ENCODE assay signal across 9 mouse cellular contexts in the genomic region with DNA sequence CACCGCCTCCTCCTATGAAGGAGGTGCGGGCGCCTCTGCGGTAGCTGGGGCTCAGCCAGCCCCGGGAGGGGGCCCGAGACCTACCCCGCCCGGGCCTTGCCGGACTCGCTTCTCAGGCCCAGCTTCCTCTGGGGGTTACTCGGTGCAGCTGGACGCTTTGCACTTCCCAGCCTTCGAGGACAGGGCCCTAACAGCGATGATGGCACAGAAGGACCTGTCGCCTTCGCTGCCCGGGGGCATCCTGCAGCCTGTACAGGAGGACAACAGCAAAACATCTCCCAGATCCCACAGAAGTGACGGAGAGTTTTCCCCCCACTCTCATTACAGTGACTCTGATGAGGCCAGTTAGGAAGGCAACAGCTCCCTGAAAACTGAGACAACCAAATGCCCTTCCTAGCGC. TPM values are rescaled to one million over a fixed set of nuclear protein-coding genes. Genes with fewer than 3 reads are reported as not detected.
DNase-seq lines count a peak whose midpoint lies in the region; ATAC-seq lines count a peak whose summit lies in the region.
"Had no signal": no experiment of that assay in that cellular context is flagged by ENCODE, and none has a peak within 500 bp of the region (broad histone marks: within the 10 kb centered on the region; RNA-seq: fewer than 3 reads in every experiment).

No protein-coding gene starts in this region.

- peak overlapping the region; percentile 89 for H3K4me2 ChIP-seq in heart, embryonic 11.5 days
- peak overlapping the region; percentile 79 for H3K4me2 ChIP-seq in forebrain, embryonic 15.5 days (replicated peaks)
- 0 out of 2 replicates have a peak overlapping the region, but pooled peaks have one; percentile 58 for H3K4me2 ChIP-seq in liver, embryonic 15.5 days

- H3K27me3 ChIP-seq in heart, embryonic 11.5 days (ENCODE audit: control insufficient read depth, insufficient read depth, low read length), result peaks cover 66% of the 10 kb centered on the region
- peaks cover 73% of the 10 kb centered on the region for H3K27me3 ChIP-seq in forebrain, embryonic 15.5 days
- H3K27me3 ChIP-seq in liver, embryonic 15.5 days, result peaks cover 80% of the 10 kb centered on the region

- peaks cover 4% of the 10 kb centered on the region; the same call in 1 of the 2 replicates for H3K4me1 ChIP-seq in heart, embryonic 11.5 days (ENCODE audit: control insufficient read depth, insufficient read depth, low read length)
- H3K4me1 ChIP-seq in forebrain, embryonic 15.5 days, result peaks cover 43% of the 10 kb centered on the region
- peaks cover 8% of the 10 kb centered on the region; the same call in 1 of the 2 replicates for H3K4me1 ChIP-seq in liver, embryonic 15.5 days (replicated peaks)

- no peak for DNase-seq in heart, adult 9 months (ENCODE audit: low spot score in 2 of 2)
- peak; percentile 17 for DNase-seq in ES-CJ7 (ENCODE audit: low read depth, low spot score)
- DNase-seq in testis, postnatal 10 days (ENCODE audit: low spot score), result no peak
- no peak for DNase-seq in layer of hippocampus, postnatal 14 days (ENCODE audit: low spot score in 2 of 2)
- no peak for DNase-seq in layer of hippocampus, adult 8-10 months (ENCODE audit: low spot score in 2 of 2)
- DNase-seq: kidney, adult 9 months had no signal

- no peak for ATAC-seq in heart, embryonic 11.5 days (replicated peaks; ENCODE audit: insufficient number of reproducible peaks, low FRiP score, low TSS enrichment)
- 0 out of 2 replicates have a peak, but pooled peaks have one; percentile 8 for ATAC-seq in forebrain, embryonic 15.5 days (replicated peaks)
- no peak for ATAC-seq in liver, embryonic 15.5 days (ENCODE audit: insufficient read depth)

- H3K4me3 ChIP-seq in heart, embryonic 11.5 days (ENCODE audit: low read depth, low read length), result peak overlapping the region; percentile 52
- peak overlapping the region; percentile 42 for H3K4me3 ChIP-seq in forebrain, embryonic 15.5 days
- H3K4me3 ChIP-seq in liver, embryonic 15.5 days (replicated peaks), result no peak overlapping the region

- H3K27ac ChIP-seq in heart, embryonic 11.5 days (ENCODE audit: low read depth, low read length), result no peak overlapping the region
- H3K27ac ChIP-seq in forebrain, embryonic 15.5 days (replicated peaks), result no peak overlapping the region
- H3K27ac ChIP-seq in liver, embryonic 15.5 days (replicated peaks), result no peak overlapping the region

- H3K36me3 ChIP-seq in heart, embryonic 11.5 days (ENCODE audit: control insufficient read depth, insufficient read depth, low read length), result no peaks in the 10 kb centered on the region
- H3K36me3 ChIP-seq in forebrain, embryonic 15.5 days, result no peaks in the 10 kb centered on the region
- H3K36me3 ChIP-seq in liver, embryonic 15.5 days (replicated peaks), result no peaks in the 10 kb centered on the region

- H3K9me3 ChIP-seq in heart, embryonic 11.5 days (replicated peaks; ENCODE audit: control insufficient read depth, low read length), result no peaks in the 10 kb centered on the region
- no peaks in the 10 kb centered on the region for H3K9me3 ChIP-seq in forebrain, embryonic 15.5 days
- H3K9me3 ChIP-seq in liver, embryonic 15.5 days (replicated peaks), result no peaks in the 10 kb centered on the region

- 3% methylated on average over 19 of the region's 19 CpGs for WGBS in heart, embryonic 11.5 days (ENCODE audit: insufficient replicate concordance)
- under 1% methylated on average over 19 of the region's 19 CpGs for WGBS in forebrain, embryonic 15.5 days
- 1% methylated on average over 19 of the region's 19 CpGs for WGBS in liver, embryonic 15.5 days (ENCODE audit: insufficient replicate concordance)

- H3K9ac ChIP-seq in heart, embryonic 11.5 days (ENCODE audit: low read depth, low read length), result no peak overlapping the region
- no peak overlapping the region for H3K9ac ChIP-seq in forebrain, embryonic 15.5 days (replicated peaks)
- no peak overlapping the region for H3K9ac ChIP-seq in liver, embryonic 15.5 days

RNA-seq across cellular contexts. Expression of a gene that starts 1.1 kb away (rescaled TPM):
- not detected in 2 replicates for polyA plus RNA-seq in heart, embryonic 11.5 days (2014; fragmentation: Nextera tagmentation; extraction: Ambion mirVana)
- 0.26 TPM in 1 of 2 replicates, not detected in the other for polyA plus RNA-seq in forebrain, embryonic 15.5 days (2015; fragmentation: Nextera tagmentation; extraction: Ambion mirVana)
- not detected in 2 replicates for polyA plus RNA-seq in liver, embryonic 15.5 days (2015; fragmentation: Nextera tagmentation; extraction: Ambion mirVana)
- not detected for total RNA-seq in layer of hippocampus, postnatal 14 days (2021)
- total RNA-seq in layer of hippocampus, adult 8-10 months (2022), result not detected
